Mouse (Mus musculus): Measurements from ENCODE around the gene Htr5b. TPM values are rescaled to one million over a fixed set of nuclear protein-coding genes. Genes with fewer than 3 reads are reported as not detected.

Htr5b gene
- total RNA-seq, 2 experiments from 2014 or later, result 7.3 to 8.1 TPM

- peak; percentile 39 to 60 for DNase-seq (ENCODE audit: low spot score in 2 of 2)
These were observed 38.0 kb downstream of the Htr5b start for GRCm38 (mm10) chr1:121490241-121490640.

GRCm38 (mm10) chr1:121486803-121487202 lies 41.5 kb downstream of the Htr5b start:
- no peak for DNase-seq (ENCODE audit: low spot score in 2 of 2)

GRCm38 (mm10) chr1:121483091-121483490 lies 45.2 kb downstream of the Htr5b start:
- no peak for DNase-seq (ENCODE audit: low spot score in 2 of 2)

- no peak for DNase-seq (ENCODE audit: low spot score in 2 of 2)
These were observed 48.9 kb downstream of the Htr5b start for GRCm38 (mm10) chr1:121479403-121479802.

GRCm38 (mm10) chr1:121478284-121478980 lies 49.8 kb downstream of the Htr5b start:
- DNase-seq (ENCODE audit: low spot score in 2 of 2), result peak; percentile 63 to 70

- DNase-seq (ENCODE audit: low spot score in 2 of 2), result no peak
These were observed 50.5 kb downstream of the Htr5b start for GRCm38 (mm10) chr1:121477716-121478115.

GRCm38 (mm10) chr1:121471503-121471902 lies 56.8 kb downstream of the Htr5b start:
- DNase-seq (ENCODE audit: low spot score in 2 of 2), result no peak

GRCm38 (mm10) chr1:121468271-121468670 lies 60.0 kb downstream of the Htr5b start:
- no peak for DNase-seq (ENCODE audit: low spot score in 2 of 2)

GRCm38 (mm10) chr1:121466276-121466675 lies 62.0 kb downstream of the Htr5b start:
- DNase-seq (ENCODE audit: low spot score in 2 of 2), result no peak

GRCm38 (mm10) chr1:121463806-121464205 lies 64.5 kb downstream of the Htr5b start:
- no peak for DNase-seq (ENCODE audit: low spot score in 2 of 2)

GRCm38 (mm10) chr1:121462643-121463042 lies 65.6 kb downstream of the Htr5b start:
- DNase-seq (ENCODE audit: low spot score in 2 of 2), result no peak

- DNase-seq (ENCODE audit: low spot score in 2 of 2), result no peak
These were observed 66.4 kb downstream of the Htr5b start for GRCm38 (mm10) chr1:121461895-121462294.

- no peak for DNase-seq (ENCODE audit: low spot score in 2 of 2)
These were observed 68.2 kb downstream of the Htr5b start for GRCm38 (mm10) chr1:121460077-121460476.

Other genes starting within 250 kb of the Htr5b start
- 10 to 100 TPM; 38.9 to 44.9 TPM for gene Insig2, start 195.9 kb downstream of the Htr5b start, total RNA-seq (2021)
- 10 to 100 TPM; 35.4 to 37.3 TPM for gene Ccdc93, start 97.4 kb downstream of the Htr5b start, total RNA-seq (2021)
- 10 to 100 TPM; 26.8 to 27.6 TPM for gene Ddx18, start 39.5 kb upstream of the Htr5b start, total RNA-seq (2021)

Measured in layer of hippocampus, postnatal 10 days (tissue).